Mouse (Mus musculus) G1E (cell line): ENCODE data around the gene Rab8a.

ENCODE experiments used
- CTCF ChIP-seq: IDR thresholded peaks from 2 replicates; pipeline ENCODE4 v1.5.1; 2012; ENCODE audit warnings: low read depth, low read length, inconsistent platforms, mixed read lengths
- GATA1 ChIP-seq: IDR thresholded peaks from 2 replicates; pipeline ENCODE4 v1.6.1; 2012; ENCODE audit warnings: borderline replicate concordance, low read length, inconsistent platforms, mixed read lengths

DNA sequence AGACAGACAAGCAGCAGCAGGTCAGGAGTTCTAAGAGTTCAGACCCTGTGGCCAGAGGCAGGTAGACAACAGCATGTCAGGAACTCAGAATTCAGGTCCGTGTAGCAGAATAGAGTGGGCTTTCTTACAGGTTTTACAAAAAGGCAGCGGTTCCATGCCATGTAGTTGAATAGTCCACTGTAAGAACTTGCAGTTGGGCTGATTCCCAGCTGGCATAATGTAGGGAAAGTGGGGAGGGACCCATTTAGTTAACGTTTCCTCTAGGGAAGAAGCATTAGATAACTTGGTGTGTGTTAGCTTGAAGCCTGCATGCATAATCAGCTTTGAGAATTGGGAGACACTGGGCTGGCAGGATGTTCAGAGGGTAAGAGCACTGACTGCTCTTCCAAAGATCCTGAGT, 2.3 kb upstream of the Rab8a start:
- TF ChIP-seq CTCF (no peak), GATA1 (no peak)
